Mouse (Mus musculus): ENCODE data around the gene Dis3l2. TPM values are rescaled to one million over a fixed set of nuclear protein-coding genes. Genes with fewer than 3 reads are reported as not detected.

Dis3l2 gene
- total and polyA plus RNA-seq, 2 experiments from 2014 or later = 11.2 to 12.1 TPM

GRCm38 (mm10) chr1:86754335-86754734 lies 50.7 kb downstream of the Dis3l2 start:
- Histone ChIP-seq H3K9me3 (replicated peaks; ENCODE audit: control insufficient read depth, low read length) (no peaks in the 10 kb centered on the region), H3K9ac (replicated peaks; ENCODE audit: low read depth, low read length) (no peak overlapping the region), H3K27ac (ENCODE audit: low read depth) (no peak overlapping the region), H3K27me3 (ENCODE audit: control insufficient read depth, insufficient read depth, low read length) (no peaks in the 10 kb centered on the region), H3K36me3 (replicated peaks; ENCODE audit: control insufficient read depth, insufficient read depth, low read length) (peaks cover 8% of the 10 kb centered on the region; the same call in 1 of the 2 replicates), H3K4me3 (ENCODE audit: low read depth, low read length) (no peak overlapping the region), H3K4me2 (ENCODE audit: low read depth, low read length) (no peak overlapping the region), H3K4me1 (ENCODE audit: control insufficient read depth, insufficient read depth) (no peaks in the 10 kb centered on the region)
- WGBS = 90% methylated on average over 3 of the region's 3 CpGs
- DNase-seq (ENCODE audit: low spot score) (no peak), ATAC-seq (ENCODE audit: insufficient read depth, low read depth) (no peak)
- TF ChIP-seq EP300 (IDR thresholded peaks at IDR 0.05; ENCODE audit: low read depth) (no peak), CTCF (IDR thresholded peaks at IDR 0.05; ENCODE audit: low read depth) (no peak)

DNA sequence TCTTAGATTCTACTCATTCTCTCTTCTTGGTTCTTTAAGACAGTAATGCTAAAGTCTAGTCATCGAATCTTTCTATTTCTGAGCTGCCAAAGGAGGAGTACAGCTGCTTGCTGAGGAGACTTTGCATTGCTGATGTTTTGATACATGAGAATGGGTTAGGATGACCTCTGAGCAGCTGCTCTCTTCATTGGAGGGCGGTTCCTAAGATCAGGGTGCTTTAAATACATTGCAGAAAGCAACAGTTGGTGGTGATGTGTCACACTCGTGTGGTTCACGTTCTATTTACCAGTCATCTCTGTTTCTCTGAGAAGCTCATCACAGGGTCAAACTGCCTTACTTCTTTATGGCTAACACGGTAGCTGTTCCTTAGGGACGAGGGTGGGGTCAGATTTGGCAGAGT lies 54.5 kb downstream of the Dis3l2 start:
- peaks cover 14% of the 10 kb centered on the region; the same call in 1 of the 2 replicates for H3K36me3 ChIP-seq (replicated peaks; ENCODE audit: control insufficient read depth, insufficient read depth, low read length)
- TF ChIP-seq EP300 (IDR thresholded peaks at IDR 0.05; ENCODE audit: low read depth) = no peak
- TF ChIP-seq CTCF (IDR thresholded peaks at IDR 0.05; ENCODE audit: low read depth) = no peak
- H3K9ac ChIP-seq (replicated peaks; ENCODE audit: low read depth, low read length) = no peak overlapping the region
- H3K4me2 ChIP-seq (ENCODE audit: low read depth, low read length) = no peak overlapping the region
- no peaks in the 10 kb centered on the region for H3K4me1 ChIP-seq (ENCODE audit: control insufficient read depth, insufficient read depth)
- no peaks in the 10 kb centered on the region for H3K27me3 ChIP-seq (ENCODE audit: control insufficient read depth, insufficient read depth, low read length)
- ATAC-seq (ENCODE audit: insufficient read depth, low read depth) = no peak
- no peak for DNase-seq (ENCODE audit: low spot score)
- 62% methylated on average over 6 of the region's 6 CpGs for WGBS
- H3K9me3 ChIP-seq (replicated peaks; ENCODE audit: control insufficient read depth, low read length) = no peaks in the 10 kb centered on the region
- no peak overlapping the region for H3K4me3 ChIP-seq (ENCODE audit: low read depth, low read length)
- no peak overlapping the region for H3K27ac ChIP-seq (ENCODE audit: low read depth)

GRCm38 (mm10) chr1:86762161-86762560 lies 58.6 kb downstream of the Dis3l2 start:
- Histone ChIP-seq H3K4me1 (ENCODE audit: control insufficient read depth, insufficient read depth) (no peaks in the 10 kb centered on the region), H3K27me3 (ENCODE audit: control insufficient read depth, insufficient read depth, low read length) (no peaks in the 10 kb centered on the region), H3K4me2 (ENCODE audit: low read depth, low read length) (no peak overlapping the region), H3K9me3 (replicated peaks; ENCODE audit: control insufficient read depth, low read length) (no peaks in the 10 kb centered on the region), H3K27ac (ENCODE audit: low read depth) (no peak overlapping the region), H3K9ac (replicated peaks; ENCODE audit: low read depth, low read length) (no peak overlapping the region), H3K4me3 (ENCODE audit: low read depth, low read length) (no peak overlapping the region), H3K36me3 (replicated peaks; ENCODE audit: control insufficient read depth, insufficient read depth, low read length) (0 out of 2 replicates have a peak, but pooled peaks cover 13% of the 10 kb centered on the region)
- ATAC-seq (ENCODE audit: insufficient read depth, low read depth) (no peak), DNase-seq (ENCODE audit: low spot score) (no peak)
- WGBS = 96% methylated on average over 6 of the region's 6 CpGs
- no peak for TF ChIP-seq EP300 (IDR thresholded peaks at IDR 0.05; ENCODE audit: low read depth)
- TF ChIP-seq CTCF (IDR thresholded peaks at IDR 0.05; ENCODE audit: low read depth) = no peak

GRCm38 (mm10) chr1:86801241-86801640 lies 97.6 kb downstream of the Dis3l2 start:
- H3K4me2 ChIP-seq (ENCODE audit: low read depth, low read length) = no peak overlapping the region
- H3K4me1 ChIP-seq (ENCODE audit: control insufficient read depth, insufficient read depth) = no peaks in the 10 kb centered on the region
- H3K36me3 ChIP-seq (replicated peaks; ENCODE audit: control insufficient read depth, insufficient read depth, low read length) = no peaks in the 10 kb centered on the region
- DNase-seq (ENCODE audit: low spot score) (no peak), ATAC-seq (ENCODE audit: insufficient read depth, low read depth) (no peak)
- 81% methylated on average over 2 of the region's 2 CpGs for WGBS
- TF ChIP-seq EP300 (IDR thresholded peaks at IDR 0.05; ENCODE audit: low read depth) (no peak), CTCF (IDR thresholded peaks at IDR 0.05; ENCODE audit: low read depth) (no peak)
- H3K9ac ChIP-seq (replicated peaks; ENCODE audit: low read depth, low read length) = no peak overlapping the region
- H3K4me3 ChIP-seq (ENCODE audit: low read depth, low read length) = no peak overlapping the region
- H3K9me3 ChIP-seq (replicated peaks; ENCODE audit: control insufficient read depth, low read length) = no peaks in the 10 kb centered on the region
- H3K27ac ChIP-seq (ENCODE audit: low read depth) = no peak overlapping the region
- no peaks in the 10 kb centered on the region for H3K27me3 ChIP-seq (ENCODE audit: control insufficient read depth, insufficient read depth, low read length)

DNA sequence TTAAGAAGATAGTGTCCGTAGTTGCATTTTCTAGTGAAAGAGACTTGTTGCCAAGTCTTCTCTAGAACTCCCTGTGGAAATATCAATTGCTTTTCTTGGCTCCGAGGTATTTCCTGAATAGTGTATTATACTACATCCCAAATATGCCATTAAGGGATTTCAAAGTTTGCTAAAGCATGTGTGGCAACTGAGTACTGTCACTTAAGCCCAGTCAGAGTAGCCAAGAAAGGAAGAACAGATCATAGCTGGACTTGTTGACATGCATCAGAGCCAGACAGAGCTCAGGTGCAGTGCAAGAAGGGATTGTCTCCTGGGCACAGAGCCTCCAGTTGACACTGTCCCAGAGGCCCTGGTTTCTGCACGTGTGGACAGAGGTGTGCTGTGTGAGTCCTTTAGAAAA lies 108.1 kb downstream of the Dis3l2 start:
- DNase-seq (ENCODE audit: low spot score) = peak; percentile 9
- Histone ChIP-seq H3K27me3 (ENCODE audit: control insufficient read depth, insufficient read depth, low read length) (no peaks in the 10 kb centered on the region), H3K4me2 (ENCODE audit: low read depth, low read length) (no peak overlapping the region), H3K4me1 (ENCODE audit: control insufficient read depth, insufficient read depth) (no peaks in the 10 kb centered on the region), H3K9me3 (replicated peaks; ENCODE audit: control insufficient read depth, low read length) (no peaks in the 10 kb centered on the region), H3K4me3 (ENCODE audit: low read depth, low read length) (no peak overlapping the region), H3K9ac (replicated peaks; ENCODE audit: low read depth, low read length) (no peak overlapping the region), H3K27ac (ENCODE audit: low read depth) (no peak overlapping the region), H3K36me3 (replicated peaks; ENCODE audit: control insufficient read depth, insufficient read depth, low read length) (no peaks in the 10 kb centered on the region)
- 45% methylated on average over 3 of the region's 3 CpGs for WGBS
- TF ChIP-seq EP300 (IDR thresholded peaks at IDR 0.05; ENCODE audit: low read depth) (no peak), CTCF (IDR thresholded peaks at IDR 0.05; ENCODE audit: low read depth) (no peak)
- ATAC-seq (ENCODE audit: insufficient read depth, low read depth) = no peak

GRCm38 (mm10) chr1:86822266-86822665 lies 118.7 kb downstream of the Dis3l2 start:
- no peak overlapping the region for H3K4me3 ChIP-seq (ENCODE audit: low read depth, low read length)
- no peak overlapping the region for H3K4me2 ChIP-seq (ENCODE audit: low read depth, low read length)
- no peaks in the 10 kb centered on the region for H3K9me3 ChIP-seq (replicated peaks; ENCODE audit: control insufficient read depth, low read length)
- no peaks in the 10 kb centered on the region for H3K4me1 ChIP-seq (ENCODE audit: control insufficient read depth, insufficient read depth)
- H3K27ac ChIP-seq (ENCODE audit: low read depth) = no peak overlapping the region
- no peak for TF ChIP-seq EP300 (IDR thresholded peaks at IDR 0.05; ENCODE audit: low read depth)
- no peak for TF ChIP-seq CTCF (IDR thresholded peaks at IDR 0.05; ENCODE audit: low read depth)
- H3K9ac ChIP-seq (replicated peaks; ENCODE audit: low read depth, low read length) = no peak overlapping the region
- ATAC-seq (ENCODE audit: insufficient read depth, low read depth) (no peak), DNase-seq (ENCODE audit: low spot score) (no peak)
- no peaks in the 10 kb centered on the region for H3K36me3 ChIP-seq (replicated peaks; ENCODE audit: control insufficient read depth, insufficient read depth, low read length)
- WGBS = 23% methylated on average over 1 of the region's 1 CpGs
- H3K27me3 ChIP-seq (ENCODE audit: control insufficient read depth, insufficient read depth, low read length) = no peaks in the 10 kb centered on the region
